Mouse (Mus musculus): ENCODE data around the gene Ppp1r12a. TPM values are rescaled to one million over a fixed set of nuclear protein-coding genes. Genes with fewer than 3 reads are reported as not detected.
A peak's percentile ranks its signal among the peaks of the same experiment; 100 is the strongest.

Gene Ppp1r12a
- polyA plus RNA-seq, 1 experiment: 1.0 TPM

DNA sequence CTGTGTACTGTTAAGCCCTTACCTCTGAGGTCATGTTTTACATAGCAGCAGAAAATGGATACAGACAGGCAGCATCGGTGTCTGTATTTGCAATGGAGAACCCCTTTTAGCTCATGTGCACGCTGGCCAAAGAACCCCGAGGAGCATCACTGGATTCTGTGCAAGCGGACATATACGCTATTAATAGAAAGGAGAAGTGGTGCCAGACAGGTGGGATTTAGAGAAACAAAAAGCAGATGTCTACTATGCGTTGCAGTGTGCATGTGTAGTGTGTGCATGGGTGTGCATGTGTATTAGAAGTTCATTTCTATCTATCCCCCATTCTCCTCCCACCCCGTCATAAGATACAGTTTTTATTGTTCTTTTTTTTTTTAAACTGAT lies 6.3 kb upstream of the Ppp1r12a start:
- no peak overlapping the region for H3K4me3 ChIP-seq (replicated peaks)
- H3K27me3 ChIP-seq (ENCODE audit: control insufficient read depth): peaks cover 25% of the 10 kb centered on the region
- no peaks in the 10 kb centered on the region for H3K36me3 ChIP-seq (ENCODE audit: control insufficient read depth)
- H3K4me1 ChIP-seq (ENCODE audit: control insufficient read depth): peaks cover 1% of the 10 kb centered on the region; the same call in 1 of the 2 replicates
- TF ChIP-seq GATA1 (IDR thresholded peaks at IDR 0.05; ENCODE audit: low read length) (no peak), TAL1 (IDR thresholded peaks at IDR 0.05; ENCODE audit: low read length) (no peak)
- H3K9me3 ChIP-seq (ENCODE audit: control insufficient read depth, low read length): no peaks in the 10 kb centered on the region

DNA sequence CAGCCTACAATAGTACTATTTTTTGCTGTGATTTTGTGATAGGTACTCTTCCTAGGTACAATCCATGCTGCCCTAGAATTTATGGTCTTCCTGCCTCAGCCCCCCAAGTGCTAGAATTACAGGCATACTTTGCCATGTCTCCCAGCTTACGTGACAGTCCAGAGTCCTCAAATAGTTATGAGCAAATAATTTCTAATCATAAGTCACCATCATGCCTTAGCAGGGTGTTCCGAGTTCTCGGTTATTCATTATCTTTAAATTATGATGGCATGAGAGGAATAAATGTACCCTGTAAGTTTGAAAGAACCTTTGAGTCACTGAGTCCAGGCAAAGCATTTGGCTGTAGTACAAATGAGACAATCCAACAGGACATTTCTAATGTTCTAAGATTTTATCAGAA lies 5.9 kb upstream of the Ppp1r12a start:
- Histone ChIP-seq H3K4me1 (ENCODE audit: control insufficient read depth) (peaks cover 6% of the 10 kb centered on the region), H3K27me3 (ENCODE audit: control insufficient read depth) (peaks cover 25% of the 10 kb centered on the region), H3K4me3 (replicated peaks) (no peak overlapping the region), H3K9me3 (ENCODE audit: control insufficient read depth, low read length) (no peaks in the 10 kb centered on the region), H3K36me3 (ENCODE audit: control insufficient read depth) (no peaks in the 10 kb centered on the region)
- no peak for TF ChIP-seq TAL1 (IDR thresholded peaks at IDR 0.05; ENCODE audit: low read length)
- TF ChIP-seq GATA1 (IDR thresholded peaks at IDR 0.05; ENCODE audit: low read length): no peak

DNA sequence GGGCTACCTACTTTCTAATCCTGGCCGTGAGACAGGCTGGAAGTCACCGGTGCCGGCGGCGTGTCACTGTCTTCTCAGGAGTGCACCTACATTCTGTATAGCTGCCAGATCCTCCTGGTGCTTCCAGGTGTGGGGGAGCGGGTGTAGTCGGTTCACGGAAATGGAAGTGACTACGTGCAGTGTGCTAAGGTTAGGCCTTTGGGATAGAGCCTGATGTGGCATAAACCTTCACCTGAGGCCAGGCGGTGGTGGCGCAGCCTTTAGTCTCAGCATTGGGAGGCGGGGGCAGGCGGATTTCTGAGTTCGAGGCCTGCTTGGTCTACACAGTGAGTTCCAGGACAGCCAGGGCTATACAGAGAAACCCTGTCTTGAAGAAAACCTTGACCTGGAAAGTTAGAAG lies 3.0 kb upstream of the Ppp1r12a start:
- H3K9me3 ChIP-seq (ENCODE audit: control insufficient read depth, low read length): no peaks in the 10 kb centered on the region
- H3K4me1 ChIP-seq (ENCODE audit: control insufficient read depth): peaks cover 20% of the 10 kb centered on the region
- TF ChIP-seq TAL1 (IDR thresholded peaks at IDR 0.05; ENCODE audit: low read length) (no peak), GATA1 (IDR thresholded peaks at IDR 0.05; ENCODE audit: low read length) (no peak)
- no peak overlapping the region for H3K4me3 ChIP-seq (replicated peaks)
- H3K27me3 ChIP-seq (ENCODE audit: control insufficient read depth): peaks cover 25% of the 10 kb centered on the region
- no peaks in the 10 kb centered on the region for H3K36me3 ChIP-seq (ENCODE audit: control insufficient read depth)

DNA sequence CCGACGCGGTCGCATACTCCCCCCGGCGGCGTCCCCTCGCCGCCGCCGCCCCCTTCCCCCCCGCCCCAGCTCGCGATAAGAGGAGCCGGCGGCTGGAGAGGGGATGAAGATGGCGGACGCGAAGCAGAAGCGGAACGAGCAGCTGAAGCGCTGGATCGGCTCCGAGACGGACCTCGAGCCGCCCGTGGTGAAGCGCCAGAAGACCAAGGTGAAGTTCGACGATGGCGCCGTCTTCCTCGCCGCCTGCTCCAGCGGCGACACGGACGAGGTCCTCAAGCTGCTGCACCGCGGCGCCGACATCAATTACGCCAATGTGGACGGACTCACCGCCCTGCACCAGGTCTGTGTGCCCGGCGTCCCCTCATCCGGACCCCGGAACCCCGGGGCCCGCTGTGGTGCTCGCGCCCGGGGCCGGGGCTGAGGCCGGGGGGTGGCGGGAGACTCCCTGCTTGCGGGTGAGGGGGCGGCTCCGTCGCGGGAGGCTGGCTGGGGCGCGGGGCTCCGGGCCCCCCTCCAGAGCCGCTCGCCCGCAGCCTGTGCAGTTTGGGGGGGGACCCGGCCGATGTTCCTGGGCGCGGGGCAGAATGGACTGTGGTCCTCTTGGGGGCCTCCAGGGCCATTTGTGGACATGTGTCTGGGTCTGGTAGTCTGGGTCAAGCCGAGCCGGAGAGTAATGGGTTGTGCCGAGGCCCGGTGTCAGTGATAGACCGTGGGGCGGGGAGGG lies 466 bp downstream of the Ppp1r12a start:
- peak overlapping the region; percentile 100 for H3K4me3 ChIP-seq (replicated peaks)
- no peak for TF ChIP-seq TAL1 (IDR thresholded peaks at IDR 0.05; ENCODE audit: low read length)
- no peak for TF ChIP-seq GATA1 (IDR thresholded peaks at IDR 0.05; ENCODE audit: low read length)
- H3K36me3 ChIP-seq (ENCODE audit: control insufficient read depth): peaks cover 18% of the 10 kb centered on the region
- peaks cover 12% of the 10 kb centered on the region for H3K27me3 ChIP-seq (ENCODE audit: control insufficient read depth)
- H3K4me1 ChIP-seq (ENCODE audit: control insufficient read depth): peaks cover 38% of the 10 kb centered on the region
- H3K9me3 ChIP-seq (ENCODE audit: control insufficient read depth, low read length): no peaks in the 10 kb centered on the region

DNA sequence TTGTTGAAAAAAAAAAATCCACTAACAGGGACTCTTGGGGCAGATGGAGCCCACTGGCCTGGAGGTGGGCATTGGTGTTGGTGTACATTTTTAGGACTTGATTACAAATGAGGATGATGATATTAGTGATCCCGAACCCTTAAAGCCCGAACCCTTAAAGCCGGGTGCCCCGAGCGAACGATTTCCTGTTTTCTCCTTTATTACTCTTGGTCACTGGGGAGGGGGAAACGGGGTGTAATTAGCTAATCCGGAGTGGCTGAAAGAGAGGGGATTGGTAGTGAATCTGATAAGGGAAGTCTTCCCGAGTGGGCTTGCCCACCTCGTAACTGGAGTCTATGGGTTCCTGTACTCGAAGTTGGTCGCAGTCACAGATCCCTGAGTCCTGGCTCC lies 1.0 kb downstream of the Ppp1r12a start:
- Histone ChIP-seq H3K4me1 (ENCODE audit: control insufficient read depth) (peaks cover 41% of the 10 kb centered on the region), H3K9me3 (ENCODE audit: control insufficient read depth, low read length) (no peaks in the 10 kb centered on the region), H3K4me3 (replicated peaks) (peak overlapping the region; percentile 100), H3K36me3 (ENCODE audit: control insufficient read depth) (peaks cover 20% of the 10 kb centered on the region), H3K27me3 (ENCODE audit: control insufficient read depth) (peaks cover 8% of the 10 kb centered on the region)
- no peak for TF ChIP-seq GATA1 (IDR thresholded peaks at IDR 0.05; ENCODE audit: low read length)
- no peak for TF ChIP-seq TAL1 (IDR thresholded peaks at IDR 0.05; ENCODE audit: low read length)

DNA sequence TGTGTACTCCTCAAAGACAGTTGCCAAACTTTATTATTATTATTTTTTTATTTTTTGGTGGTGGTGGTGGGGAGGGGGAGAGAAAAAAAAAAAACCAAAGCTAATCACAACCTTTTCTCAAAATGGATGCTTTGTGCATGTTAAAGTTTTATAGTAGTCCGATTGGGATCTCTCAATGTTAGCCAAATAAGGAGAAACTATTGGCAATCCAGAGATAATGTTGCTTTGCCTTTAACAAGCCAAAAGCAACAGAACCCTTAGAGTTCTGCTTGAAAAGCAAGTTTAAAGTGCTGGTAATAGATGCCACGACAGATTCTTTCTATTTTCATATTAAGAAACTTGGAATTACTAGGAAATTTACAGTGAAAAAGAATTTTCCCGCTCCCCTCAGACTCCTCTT lies 1.5 kb downstream of the Ppp1r12a start:
- H3K27me3 ChIP-seq (ENCODE audit: control insufficient read depth): peaks cover 5% of the 10 kb centered on the region
- no peaks in the 10 kb centered on the region for H3K9me3 ChIP-seq (ENCODE audit: control insufficient read depth, low read length)
- H3K4me1 ChIP-seq (ENCODE audit: control insufficient read depth): peaks cover 45% of the 10 kb centered on the region
- H3K4me3 ChIP-seq (replicated peaks): peak overlapping the region; percentile 100
- TF ChIP-seq GATA1 (IDR thresholded peaks at IDR 0.05; ENCODE audit: low read length) (no peak), TAL1 (IDR thresholded peaks at IDR 0.05; ENCODE audit: low read length) (no peak)
- peaks cover 24% of the 10 kb centered on the region for H3K36me3 ChIP-seq (ENCODE audit: control insufficient read depth)

DNA sequence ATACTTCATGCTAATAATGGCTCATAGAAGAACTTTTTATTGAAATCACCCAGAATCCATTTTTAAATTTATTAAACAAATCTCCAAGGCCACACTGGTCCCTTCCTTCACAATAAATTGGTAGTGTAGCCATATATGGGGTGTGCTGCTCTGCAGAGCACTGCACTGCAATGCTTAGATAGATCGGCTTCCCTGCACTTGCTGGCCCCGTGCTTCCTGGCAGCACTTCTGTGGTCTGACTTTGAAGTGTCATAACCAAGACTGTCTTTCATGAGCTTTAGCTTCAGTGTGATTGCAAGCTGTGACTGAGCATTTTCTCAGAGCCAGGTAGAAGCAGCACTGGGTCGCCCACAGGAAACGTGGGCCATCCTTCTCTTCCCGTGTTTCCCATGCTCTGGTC lies 5.8 kb downstream of the Ppp1r12a start:
- Histone ChIP-seq H3K9me3 (ENCODE audit: control insufficient read depth, low read length) (no peaks in the 10 kb centered on the region), H3K36me3 (ENCODE audit: control insufficient read depth) (peaks cover 24% of the 10 kb centered on the region), H3K4me1 (ENCODE audit: control insufficient read depth) (peaks cover 50% of the 10 kb centered on the region), H3K27me3 (ENCODE audit: control insufficient read depth) (no peaks in the 10 kb centered on the region), H3K4me3 (replicated peaks) (no peak overlapping the region)
- TF ChIP-seq TAL1 (IDR thresholded peaks at IDR 0.05; ENCODE audit: low read length) (no peak), GATA1 (IDR thresholded peaks at IDR 0.05; ENCODE audit: low read length) (no peak)

DNA sequence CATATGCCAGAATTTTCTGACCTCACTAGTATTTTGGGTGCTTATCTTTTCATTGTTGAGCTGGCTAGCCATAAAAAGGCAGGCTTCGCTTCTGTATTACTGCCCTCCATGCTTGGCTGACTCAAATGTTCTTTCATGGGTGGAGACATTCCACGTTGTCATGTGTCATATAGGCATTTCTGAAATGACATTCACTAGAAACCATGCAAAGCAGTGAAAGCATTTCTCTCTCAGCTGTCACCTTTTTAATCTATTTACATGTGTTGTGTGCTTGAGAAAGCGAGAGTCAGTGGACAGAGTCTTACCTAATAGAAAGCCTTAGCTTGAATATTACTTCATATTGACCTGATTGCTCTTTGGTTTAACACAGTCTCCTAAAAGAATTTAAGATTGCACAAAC lies 8.8 kb downstream of the Ppp1r12a start:
- Histone ChIP-seq H3K9me3 (ENCODE audit: control insufficient read depth, low read length) (no peaks in the 10 kb centered on the region), H3K4me1 (ENCODE audit: control insufficient read depth) (peaks cover 55% of the 10 kb centered on the region), H3K4me3 (replicated peaks) (no peak overlapping the region), H3K27me3 (ENCODE audit: control insufficient read depth) (no peaks in the 10 kb centered on the region), H3K36me3 (ENCODE audit: control insufficient read depth) (peaks cover 20% of the 10 kb centered on the region)
- no peak for TF ChIP-seq GATA1 (IDR thresholded peaks at IDR 0.05; ENCODE audit: low read length)
- no peak for TF ChIP-seq TAL1 (IDR thresholded peaks at IDR 0.05; ENCODE audit: low read length)

DNA sequence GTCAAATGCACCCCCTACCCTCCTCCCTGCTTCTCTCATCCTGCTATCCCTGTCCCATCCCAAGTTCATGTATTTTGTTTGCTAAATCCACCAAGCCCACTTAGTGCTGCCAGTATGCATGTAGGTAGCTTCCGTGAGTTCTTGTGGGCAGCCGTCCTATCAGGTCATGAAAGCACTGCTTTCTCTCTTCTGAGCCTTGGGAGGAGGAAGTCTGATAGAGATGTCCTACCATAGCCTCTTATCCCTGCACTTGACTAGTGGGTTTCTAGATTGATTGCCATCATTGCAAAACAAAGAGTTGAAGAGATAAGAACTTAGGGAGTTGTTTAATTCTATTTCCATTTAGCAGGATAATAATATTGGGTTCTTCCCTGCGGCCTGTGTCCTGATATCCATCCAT lies 9.6 kb downstream of the Ppp1r12a start:
- H3K4me1 ChIP-seq (ENCODE audit: control insufficient read depth): peaks cover 51% of the 10 kb centered on the region
- no peak overlapping the region for H3K4me3 ChIP-seq (replicated peaks)
- H3K36me3 ChIP-seq (ENCODE audit: control insufficient read depth): peaks cover 15% of the 10 kb centered on the region
- H3K9me3 ChIP-seq (ENCODE audit: control insufficient read depth, low read length): no peaks in the 10 kb centered on the region
- H3K27me3 ChIP-seq (ENCODE audit: control insufficient read depth): no peaks in the 10 kb centered on the region
- TF ChIP-seq GATA1 (IDR thresholded peaks at IDR 0.05; ENCODE audit: low read length): no peak
- TF ChIP-seq TAL1 (IDR thresholded peaks at IDR 0.05; ENCODE audit: low read length): no peak

Measured in erythroblast, embryonic 14.5 days (primary cell).